Mouse (Mus musculus): Measurements from ENCODE around the gene Rars. TPM values are rescaled to one million over a fixed set of nuclear protein-coding genes. Genes with fewer than 3 reads are reported as not detected.
A peak's percentile ranks its signal among the peaks of the same experiment; 100 is the strongest.

Gene Rars
- total and polyA plus RNA-seq, 3 experiments: 169 to 338 (median 280) TPM

- H3K4me2 ChIP-seq (ENCODE audit: insufficient read depth, low read depth, poor library complexity, severe bottlenecking): no peak overlapping the region
- in situ Hi-C loops (cut with MboI; ENCODE audit: low pct_ligation_motif_present, low pct_unique_long_range_greater_than_20kb, low sequenced_read_pairs) (no loop called here), dilution Hi-C loops (cut with MboI; ENCODE audit: extremely low pct_ligation_motif_present, extremely low pct_unique_long_range_greater_than_20kb, low sequenced_read_pairs) (no loop called here)
- no peak overlapping the region for H3K27ac ChIP-seq (ENCODE audit: insufficient read depth, low read depth)
- no peak for TF ChIP-seq NRF1 (IDR thresholded peaks at IDR 0.05; ENCODE audit: low read depth, low read length)
- TF ChIP-seq IRF4 (IDR thresholded peaks at IDR 0.05; ENCODE audit: low read depth, low read length): no peak
- TF ChIP-seq ZKSCAN1 (IDR thresholded peaks at IDR 0.05; ENCODE audit: borderline replicate concordance, low read depth, low read length): no peak
- no peak for TF ChIP-seq SMC3 (IDR thresholded peaks at IDR 0.05; ENCODE audit: low read depth, low read length)
- TF ChIP-seq E2F4 (IDR thresholded peaks at IDR 0.05; ENCODE audit: insufficient replicate concordance, low read depth, low read length): no peak
- TF ChIP-seq JUND (conservative IDR thresholded peaks at IDR 0.05; ENCODE audit: low read depth, low read length): no peak
- TF ChIP-seq EP300 (IDR thresholded peaks at IDR 0.05; ENCODE audit: low read length): no peak
- TF ChIP-seq TBP (conservative IDR thresholded peaks at IDR 0.05; ENCODE audit: low read depth, low read length): no peak
- no peak for TF ChIP-seq ELF1 (IDR thresholded peaks at IDR 0.05; ENCODE audit: low read depth, low read length)
- no peak for TF ChIP-seq MEF2A (IDR thresholded peaks at IDR 0.05; ENCODE audit: borderline replicate concordance, low read depth, low read length)
- no peak for TF ChIP-seq MAX (IDR thresholded peaks at IDR 0.05; ENCODE audit: low read length)
- TF ChIP-seq USF2 (conservative IDR thresholded peaks at IDR 0.05; ENCODE audit: low read depth, low read length): no peak
- H3K27me3 ChIP-seq (replicated peaks): no peaks in the 10 kb centered on the region
- H3K9me3 ChIP-seq (replicated peaks; ENCODE audit: low read length): peaks cover 6% of the 10 kb centered on the region
- peaks cover 4 to 14% of the 10 kb centered on the region in 2 experiments; a peak in 3 of 4 replicates for H3K4me1 ChIP-seq (ENCODE audit: control insufficient read depth in 1 of 2, insufficient read depth in 2 of 2)
- H3K4me3 ChIP-seq (replicated peaks in 1 of 3; ENCODE audit: low read depth in 2 of 3, low read length in 2 of 3, poor library complexity in 1 of 3): no peak overlapping the region
- peaks cover 28% of the 10 kb centered on the region for H3K79me2 ChIP-seq (replicated peaks; ENCODE audit: control insufficient read depth, extremely low read depth, insufficient read depth, poor library complexity, severe bottlenecking)
- peaks cover 65 to 91% of the 10 kb centered on the region in 2 experiments for H3K36me3 ChIP-seq (replicated peaks in 1 of 2; ENCODE audit: control insufficient read depth in 1 of 2, insufficient read depth in 1 of 2, low read length in 1 of 2)
- no peak for DNase-seq (ENCODE audit: extremely low read depth)
- H3K9ac ChIP-seq (ENCODE audit: insufficient read depth, low read depth): no peak overlapping the region
Measured at GRCm38 (mm10) chr11:35780336-35780735, 54.0 kb downstream of the Rars start.

GRCm38 (mm10) chr11:35776452-35776851 lies 57.9 kb downstream of the Rars start:
- no peak overlapping the region for H3K27ac ChIP-seq (ENCODE audit: insufficient read depth, low read depth)
- no peaks in the 10 kb centered on the region for H3K27me3 ChIP-seq (replicated peaks)
- no peak overlapping the region for H3K9ac ChIP-seq (ENCODE audit: insufficient read depth, low read depth)
- H3K36me3 ChIP-seq (replicated peaks in 1 of 2; ENCODE audit: control insufficient read depth in 1 of 2, insufficient read depth in 1 of 2, low read length in 1 of 2): peaks cover 31 to 66% of the 10 kb centered on the region in 2 experiments
- H3K9me3 ChIP-seq (replicated peaks; ENCODE audit: low read length): no peaks in the 10 kb centered on the region
- H3K4me2 ChIP-seq (ENCODE audit: insufficient read depth, low read depth, poor library complexity, severe bottlenecking): no peak overlapping the region
- peaks cover 62% of the 10 kb centered on the region for H3K79me2 ChIP-seq (replicated peaks; ENCODE audit: control insufficient read depth, extremely low read depth, insufficient read depth, poor library complexity, severe bottlenecking)
- peaks cover 7 to 48% of the 10 kb centered on the region in 2 experiments; a peak in 3 of 4 replicates for H3K4me1 ChIP-seq (ENCODE audit: control insufficient read depth in 1 of 2, insufficient read depth in 2 of 2)
- DNase-seq (ENCODE audit: extremely low read depth): peak; percentile 42
- dilution Hi-C loops (cut with MboI; ENCODE audit: extremely low pct_ligation_motif_present, extremely low pct_unique_long_range_greater_than_20kb, low sequenced_read_pairs): no loop called here
- H3K4me3 ChIP-seq (replicated peaks in 1 of 3; ENCODE audit: low read depth in 2 of 3, low read length in 2 of 3, poor library complexity in 1 of 3): no peak overlapping the region
- in situ Hi-C loops (cut with MboI; ENCODE audit: low pct_ligation_motif_present, low pct_unique_long_range_greater_than_20kb, low sequenced_read_pairs): loop anchor here (5.0 kb wide), 1 partner anchor 56 kb away; the partner anchor contains the start of gene Rars
- TF ChIP-seq MEF2A (IDR thresholded peaks at IDR 0.05; ENCODE audit: borderline replicate concordance, low read depth, low read length) (peak; percentile 23; the same call in 1 of the 2 replicates), USF1 (IDR thresholded peaks at IDR 0.05; ENCODE audit: low read depth, low read length) (no peak), HCFC1 (IDR thresholded peaks at IDR 0.05; ENCODE audit: low read depth, low read length) (no peak), BHLHE40 (IDR thresholded peaks at IDR 0.05; ENCODE audit: low read depth, low read length) (no peak), ZNF384 (IDR thresholded peaks at IDR 0.05; ENCODE audit: low read depth, low read length) (no peak), UBTF (IDR thresholded peaks at IDR 0.05; ENCODE audit: low read depth, low read length) (no peak), E2F4 (IDR thresholded peaks at IDR 0.05; ENCODE audit: insufficient replicate concordance, low read depth, low read length) (no peak), CHD2 (IDR thresholded peaks at IDR 0.05; ENCODE audit: low read length) (no peak), ETS1 (conservative IDR thresholded peaks at IDR 0.05; ENCODE audit: low read depth, low read length) (no peak; the same call in 1 of the 2 replicates), ZMIZ1 (IDR thresholded peaks at IDR 0.05; ENCODE audit: low read depth, low read length) (no peak), SIN3A (IDR thresholded peaks at IDR 0.05; ENCODE audit: low read length) (0 out of 2 replicates have a peak, but pooled peaks have one; percentile 13), RAD21 (IDR thresholded peaks at IDR 0.05; ENCODE audit: low read depth, low read length) (no peak), POLR2A (IDR thresholded peaks at IDR 0.05; ENCODE audit: low read depth, low read length) (no peak), CTCF (conservative IDR thresholded peaks at IDR 0.05 in 1 of 2, IDR thresholded peaks at IDR 0.05 in 1 of 2; ENCODE audit: low read depth in 2 of 2, low read length in 2 of 2) (no peak), RCOR1 (conservative IDR thresholded peaks at IDR 0.05; ENCODE audit: low read depth, low read length) (0 out of 2 replicates have a peak, but pooled peaks have one; percentile 23), EP300 (IDR thresholded peaks at IDR 0.05; ENCODE audit: low read length) (peak; percentile 71), JUN (IDR thresholded peaks at IDR 0.05; ENCODE audit: insufficient read depth, low read depth, low read length) (peak; percentile 69; the same call in 1 of the 2 replicates), GABPA (IDR thresholded peaks at IDR 0.05; ENCODE audit: insufficient replicate concordance, low read depth, low read length) (no peak), CHD1 (IDR thresholded peaks at IDR 0.05; ENCODE audit: low read depth, low read length) (no peak), MAZ (IDR thresholded peaks at IDR 0.05; ENCODE audit: low read depth, low read length) (no peak), MXI1 (IDR thresholded peaks at IDR 0.05; ENCODE audit: low read depth, low read length) (no peak), POLR2AphosphoS2 (IDR thresholded peaks at IDR 0.05; ENCODE audit: low read depth, low read length) (no peak), MYC (IDR thresholded peaks at IDR 0.05; ENCODE audit: low read depth, low read length) (no peak), SMC3 (IDR thresholded peaks at IDR 0.05; ENCODE audit: low read depth, low read length) (no peak), TBP (conservative IDR thresholded peaks at IDR 0.05; ENCODE audit: low read depth, low read length) (no peak), JUND (conservative IDR thresholded peaks at IDR 0.05; ENCODE audit: low read depth, low read length) (peak; percentile 88)
